Mouse (Mus musculus) heart, postnatal 14 days (tissue): ENCODE data around the gene Sarnp. TPM values are rescaled to one million over a fixed set of nuclear protein-coding genes. Genes with fewer than 3 reads are reported as not detected.
A peak's percentile ranks its signal among the peaks of the same experiment; 100 is the strongest.
"Not testable (repeated sequence)": the region's sequence is repeated elsewhere in the genome, so short reads cannot be mapped to it uniquely, and the experiment has no call there.

Experiments
- DNase-seq, 2 experiments: peaks; one replicate each; pipeline ENCODE4 v3.0.0; 2021 to 2022
- intact Hi-C: fragments of 180-260 bp; cut with DNase I; formaldehyde crosslinking; loops from one replicate; pipeline ENCODE4 v1.15.1; 2025
- total RNA-seq, 2 experiments: library from RNA; stranded (reverse); gene quantifications; 2 replicates each; pipeline ENCODE4 v1.2.3; 2021

The Sarnp gene
- total RNA-seq, 2 experiments from 2014 or later = 40.9 to 44.9 TPM

DNA sequence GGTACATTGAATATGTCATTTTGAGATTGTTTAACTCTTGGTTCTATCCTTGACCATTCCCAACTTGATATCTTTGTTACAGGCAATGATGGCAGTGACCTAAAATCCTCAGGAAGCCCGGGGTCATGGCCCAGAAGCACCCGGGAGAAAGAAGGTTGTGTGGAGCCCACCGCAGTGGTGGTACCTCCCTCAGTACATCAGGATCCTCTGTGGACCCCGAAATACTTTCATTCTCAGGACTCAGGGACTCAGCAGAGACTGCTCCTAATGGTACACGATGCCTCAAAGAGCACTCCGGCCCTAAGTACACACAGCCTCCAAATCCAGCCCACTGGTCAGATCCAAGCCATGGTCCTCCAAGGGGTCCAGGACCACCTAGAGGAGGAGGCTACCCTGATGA, 11.0 kb upstream of the Sarnp start:
- intact Hi-C loops = loop anchor here (2.0 kb wide), 1 partner anchor 15 kb away; the partner anchor contains the start of gene Ormdl2
- DNase-seq = no peak

DNA sequence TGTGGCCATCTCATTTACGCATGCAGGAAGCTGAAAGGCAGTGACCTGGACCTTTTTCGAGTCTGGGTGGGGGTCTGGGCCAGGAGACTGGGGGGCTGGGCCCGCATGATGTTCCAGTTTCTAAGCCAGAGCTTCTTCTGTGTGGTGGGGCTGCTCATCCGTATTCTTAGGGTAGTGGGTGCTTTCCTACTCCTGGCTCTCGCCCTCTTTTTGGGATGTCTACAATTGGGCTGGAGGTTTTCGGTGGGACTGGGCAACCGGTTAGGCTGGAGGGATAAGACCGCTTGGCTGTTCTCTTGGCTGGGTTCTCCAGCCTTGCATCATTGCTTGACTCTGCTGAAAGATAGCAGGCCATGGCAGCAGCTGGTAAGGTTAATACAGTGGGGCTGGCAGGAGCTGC, 10.1 kb upstream of the Sarnp start:
- intact Hi-C loops = loop anchor here (2.0 kb wide), 1 partner anchor 14 kb away; the partner anchor contains the start of gene Ormdl2
- DNase-seq = no peak

DNA sequence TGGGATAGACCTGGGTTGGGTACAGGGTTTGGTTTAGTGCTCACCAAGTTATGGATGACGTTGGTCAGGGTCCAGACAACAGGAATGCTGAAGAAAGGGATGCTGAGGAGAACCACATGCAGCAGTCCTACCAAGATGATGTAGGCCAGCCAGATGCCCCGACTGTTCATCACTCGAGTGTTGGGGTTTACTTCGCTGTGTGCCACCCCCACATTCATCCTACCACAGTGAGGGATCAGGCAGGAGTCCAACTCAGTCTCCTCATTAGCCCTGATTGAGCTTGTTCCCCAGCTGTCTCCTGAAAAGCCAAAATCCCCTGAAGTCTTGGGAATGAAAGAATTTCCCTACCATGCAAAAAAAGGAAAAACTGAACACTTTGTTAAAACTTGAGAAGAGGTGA, 3.1 kb downstream of the Sarnp start:
- intact Hi-C loops = loop anchor here (2.0 kb wide), 1 partner anchor 13 kb away; no protein-coding TSS in a partner anchor
- no peak for DNase-seq

DNA sequence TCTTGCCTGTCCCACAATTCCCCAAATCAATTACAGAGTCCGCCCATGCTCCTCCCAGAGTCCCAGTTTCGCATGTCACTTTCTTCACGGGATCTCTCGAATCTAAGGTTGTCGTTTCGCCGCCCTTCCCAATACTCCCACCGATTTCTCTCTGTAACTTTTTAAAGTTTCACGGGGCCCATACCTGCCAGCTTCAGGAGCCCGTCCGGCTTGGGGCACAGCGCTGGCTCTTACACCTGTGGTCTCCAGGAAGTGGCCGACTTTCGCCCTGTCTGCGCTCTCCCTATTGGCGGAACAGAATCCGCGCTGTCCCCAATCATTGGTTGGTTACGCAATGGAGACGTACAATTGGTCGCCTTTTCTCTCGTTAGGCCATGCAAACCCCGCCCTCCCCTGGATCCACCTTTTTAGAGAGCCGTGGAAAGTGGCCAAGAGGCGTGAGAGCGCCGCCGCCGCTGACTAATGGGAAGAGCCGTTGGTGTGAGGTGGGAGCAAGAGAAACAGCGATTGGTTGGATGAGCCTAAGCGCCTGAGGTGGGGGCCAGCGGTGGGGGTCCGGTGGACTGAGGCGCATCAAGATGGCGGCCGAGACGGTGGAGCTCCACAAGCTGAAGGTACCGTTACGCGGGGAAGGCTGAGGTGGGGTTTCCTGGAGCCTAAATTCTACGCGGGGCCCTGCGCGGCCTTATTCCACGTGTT, 4.4 kb downstream of the Sarnp start, which contains the start of gene Ormdl2:
Gene Ormdl2, minus strand, starts transcription at position 288 of the 699 bp plus-strand sequence.
- peak; percentile 98 to 99 for DNase-seq
- intact Hi-C loops = loop anchor here (2.0 kb wide), 1 partner anchor 15 kb away; no protein-coding TSS in a partner anchor

DNA sequence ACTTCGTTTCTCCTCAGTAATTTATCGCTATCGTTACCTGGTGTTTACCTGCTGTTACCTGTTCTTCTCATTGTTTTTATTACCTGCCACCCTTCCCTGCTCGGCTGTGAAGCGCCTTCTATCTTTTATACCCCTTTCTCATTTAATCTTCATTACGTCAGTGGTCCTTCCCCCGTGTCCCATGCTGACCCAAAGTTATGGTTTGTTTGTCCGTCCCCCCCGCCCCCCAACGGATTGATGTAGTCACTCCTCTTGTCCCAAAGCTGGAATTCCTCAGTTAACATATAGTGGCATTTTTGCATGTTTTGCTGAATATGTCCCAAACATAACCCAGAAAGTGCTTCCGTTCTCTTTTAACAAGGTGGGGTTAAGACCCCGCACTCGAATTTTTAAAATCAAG, 5.0 kb downstream of the Sarnp start:
- intact Hi-C loops = no loop called here
- no peak for DNase-seq

DNA sequence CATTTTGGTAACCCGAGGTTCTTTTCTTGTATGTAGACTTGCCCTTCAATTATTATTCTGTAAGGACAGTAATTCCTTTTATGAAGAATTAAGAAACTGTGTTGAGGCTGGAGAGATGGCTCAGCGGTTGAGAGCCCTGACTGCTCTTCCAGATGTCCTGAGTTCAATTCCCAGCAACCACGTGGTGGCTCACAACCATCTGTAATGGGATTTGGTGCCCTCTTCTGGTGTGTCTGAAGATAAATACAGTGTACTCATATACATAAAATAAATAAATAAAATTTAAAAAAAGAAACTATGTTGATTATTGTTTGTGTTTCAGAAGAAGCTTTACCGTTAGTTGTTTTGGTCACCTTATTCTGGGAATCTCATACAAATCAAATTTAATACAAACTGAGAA, 6.0 kb downstream of the Sarnp start:
- intact Hi-C loops, DNase-seq: not testable (repeated sequence)

DNA sequence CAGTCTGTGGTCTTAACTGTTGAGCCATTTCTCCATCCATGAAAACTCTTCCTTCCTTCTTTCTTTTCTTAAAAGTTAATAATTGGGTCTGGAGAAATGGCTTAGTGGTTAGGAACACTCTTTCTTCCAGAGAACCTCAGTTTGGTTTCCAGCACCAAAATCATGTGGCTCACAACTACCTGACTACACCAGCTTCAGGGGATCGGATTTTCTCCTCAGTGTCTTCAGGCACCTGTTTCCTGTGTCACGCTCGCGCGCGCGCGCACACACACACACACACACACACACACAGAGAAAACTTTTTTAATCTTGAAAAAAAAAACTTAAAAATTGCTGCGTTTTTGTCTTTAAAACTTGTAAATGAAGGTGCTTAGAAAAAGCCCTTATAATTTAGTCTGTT, 6.7 kb downstream of the Sarnp start:
- DNase-seq = no peak
- intact Hi-C loops = no loop called here

DNA sequence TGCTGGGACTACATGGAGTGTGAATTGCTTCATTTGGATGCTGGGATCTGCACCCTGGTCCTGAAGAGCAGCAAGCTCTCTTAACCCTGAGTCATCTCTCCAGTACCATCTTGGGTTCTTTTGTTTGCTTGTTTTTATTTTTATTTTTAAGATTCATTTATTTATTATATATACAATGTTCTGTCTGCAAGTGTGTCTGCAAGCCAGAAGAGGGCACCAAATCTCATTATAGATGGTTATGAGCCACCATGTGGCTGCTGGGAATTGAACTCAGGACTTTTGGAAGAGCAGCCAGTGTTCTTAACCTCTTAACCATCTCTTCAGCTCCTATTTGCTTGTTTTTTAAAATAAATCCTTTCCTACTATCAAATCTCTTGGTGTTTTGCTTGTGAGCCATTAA, 20.3 kb downstream of the Sarnp start:
- no peak for DNase-seq
- intact Hi-C loops = no loop called here

DNA sequence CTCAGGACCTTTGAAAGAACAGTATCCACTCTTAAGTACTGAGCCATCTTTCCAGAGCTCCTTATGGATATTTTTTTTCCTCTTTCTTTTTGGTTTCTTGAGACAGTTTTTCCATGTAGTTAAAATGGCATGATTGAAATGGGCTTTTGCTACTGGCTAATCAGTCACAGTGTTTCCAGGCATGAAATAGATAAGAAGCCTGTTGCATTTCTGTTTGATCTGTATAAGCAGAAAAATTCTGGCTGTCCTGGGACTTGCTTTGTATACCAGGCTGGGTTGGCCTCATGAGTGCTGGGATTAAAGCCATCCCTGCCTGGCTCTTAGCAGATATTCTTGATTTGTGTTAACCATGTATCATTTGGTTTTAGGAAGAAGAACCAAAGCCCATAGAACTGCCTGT, 22.3 kb downstream of the Sarnp start:
- DNase-seq = no peak
- intact Hi-C loops = no loop called here

DNA sequence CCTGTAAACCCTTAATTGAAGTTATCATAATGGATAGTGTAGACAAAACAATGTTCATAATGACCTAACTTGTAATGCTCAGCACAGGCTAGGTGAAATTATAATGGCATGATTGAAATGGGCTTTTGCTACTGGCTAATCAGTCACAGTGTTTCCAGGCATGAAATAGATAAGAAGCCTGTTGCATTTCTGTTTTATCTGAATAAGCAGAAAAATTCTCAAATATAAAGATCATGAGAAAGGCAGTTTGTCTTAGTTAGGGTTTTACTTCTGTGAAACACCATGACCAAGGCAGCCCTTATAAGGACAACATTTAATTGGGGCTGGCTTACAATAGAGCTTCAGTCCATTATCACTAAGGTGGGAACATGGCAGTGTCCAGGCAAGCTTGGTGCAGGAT, 23.5 kb downstream of the Sarnp start:
- DNase-seq = no peak
- intact Hi-C loops = no loop called here

DNA sequence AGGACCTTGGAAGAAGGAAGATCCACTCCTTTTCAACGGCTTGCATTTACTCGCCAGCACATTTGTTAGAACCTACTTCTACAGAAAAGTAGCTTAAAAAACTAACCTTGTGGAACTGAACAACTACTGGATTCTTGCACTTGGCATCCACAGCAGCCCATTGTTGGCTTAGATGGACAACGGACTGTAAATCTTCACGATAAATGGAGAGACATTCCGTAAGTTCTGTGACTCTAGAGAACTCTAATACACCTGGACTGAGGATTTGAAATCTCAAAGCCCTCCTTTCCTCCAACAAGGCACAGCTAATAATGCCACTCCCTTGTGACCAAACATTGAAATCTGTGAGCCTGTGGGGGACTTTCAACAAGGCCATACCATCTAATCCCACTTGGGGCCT, 26.1 kb downstream of the Sarnp start:
- DNase-seq = no peak

DNA sequence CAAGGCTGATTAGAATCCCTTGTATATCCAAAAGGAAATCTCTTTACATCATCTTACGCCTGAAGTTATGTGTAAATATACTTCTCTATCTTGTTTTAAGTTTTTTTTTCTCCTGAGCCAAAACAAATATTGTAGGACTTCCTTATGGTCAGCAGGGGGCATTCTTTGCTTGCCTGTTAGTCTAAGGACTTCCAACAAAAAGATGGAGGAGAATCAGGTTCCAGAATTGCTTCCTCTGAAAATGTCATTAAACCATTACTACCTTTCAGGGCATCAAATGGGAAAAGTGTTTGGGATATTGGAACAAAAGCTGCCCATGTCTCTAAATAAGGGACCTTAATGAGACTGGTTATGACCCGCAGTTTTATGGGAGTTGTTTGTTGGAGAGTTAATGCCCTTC, 28.4 kb downstream of the Sarnp start:
- intact Hi-C loops = loop anchor here (1.0 to 5.0 kb wide), 2 partner anchors 50 to 132 kb away; no protein-coding TSS in a partner anchor
- peak in 1 of 2 experiments; percentile 12 for DNase-seq

More for the DNA sequence above, 26.1 kb downstream of the Sarnp start:
- intact Hi-C loops = no loop called here

DNA sequence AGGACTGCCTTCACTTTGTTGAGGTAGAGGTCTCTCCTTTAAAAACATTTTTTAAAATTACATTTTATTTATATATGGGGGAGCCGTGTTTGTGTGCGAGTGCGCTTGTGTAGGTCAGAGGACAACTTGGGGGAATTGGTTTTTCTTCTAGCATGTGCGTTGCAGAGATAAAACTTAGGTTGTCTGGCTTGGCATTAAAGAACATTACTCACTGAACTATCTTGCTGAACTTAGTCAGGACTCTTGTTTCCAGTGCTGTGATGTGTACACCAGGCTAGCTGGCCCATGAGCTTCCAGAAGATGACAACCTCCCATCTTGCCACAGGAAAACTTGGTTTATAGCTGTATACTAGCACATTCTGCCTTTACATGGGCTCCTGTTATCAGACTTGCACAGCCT, 29.5 kb downstream of the Sarnp start:
- intact Hi-C loops = loop anchor here (5.0 kb wide), 1 partner anchor 131 kb away; no protein-coding TSS in a partner anchor

DNA sequence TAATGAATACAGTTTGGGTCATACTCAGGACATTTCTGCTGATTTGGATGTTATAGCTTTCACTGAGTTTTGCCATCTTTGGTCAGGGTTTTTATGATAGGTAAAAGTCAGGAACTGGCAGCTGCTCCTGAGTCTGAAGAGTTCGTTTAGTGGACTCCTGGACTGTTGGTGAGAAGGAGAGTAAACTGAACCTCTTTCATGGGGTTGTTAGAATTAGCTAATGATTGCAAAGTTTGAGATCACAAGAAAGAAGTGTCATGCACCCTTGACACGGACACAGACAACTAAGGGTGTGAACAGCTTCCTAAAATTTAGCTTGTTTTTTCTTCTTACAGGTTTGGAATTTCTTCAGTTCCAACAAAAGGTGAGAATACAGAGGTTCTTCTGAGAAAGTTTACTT, 31.3 kb downstream of the Sarnp start:
- DNase-seq = no peak
- intact Hi-C loops = loop anchor here (5.0 kb wide), 1 partner anchor 129 kb away; no protein-coding TSS in a partner anchor

More for the DNA sequence above, 29.5 kb downstream of the Sarnp start:
- no peak for DNase-seq

DNA sequence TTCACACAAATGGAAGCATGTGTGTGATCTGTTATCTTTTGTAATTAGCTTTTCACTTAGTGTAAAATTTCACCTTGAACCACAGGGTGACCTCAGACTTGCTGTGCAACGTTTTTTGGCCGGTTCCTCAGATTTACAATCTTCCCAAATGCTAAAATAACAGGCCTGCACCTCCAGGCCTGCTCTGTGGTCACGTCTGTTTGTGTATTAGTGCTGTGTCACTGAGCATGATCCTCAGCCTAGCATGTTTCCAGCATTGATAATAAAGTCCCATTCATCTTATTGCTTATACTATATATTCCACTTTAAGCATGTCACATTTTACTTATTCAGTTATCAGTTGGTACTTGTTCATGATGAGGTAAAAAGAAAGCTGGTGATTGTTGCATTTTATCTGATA, 33.2 kb downstream of the Sarnp start:
- intact Hi-C loops = no loop called here
- DNase-seq = no peak

DNA sequence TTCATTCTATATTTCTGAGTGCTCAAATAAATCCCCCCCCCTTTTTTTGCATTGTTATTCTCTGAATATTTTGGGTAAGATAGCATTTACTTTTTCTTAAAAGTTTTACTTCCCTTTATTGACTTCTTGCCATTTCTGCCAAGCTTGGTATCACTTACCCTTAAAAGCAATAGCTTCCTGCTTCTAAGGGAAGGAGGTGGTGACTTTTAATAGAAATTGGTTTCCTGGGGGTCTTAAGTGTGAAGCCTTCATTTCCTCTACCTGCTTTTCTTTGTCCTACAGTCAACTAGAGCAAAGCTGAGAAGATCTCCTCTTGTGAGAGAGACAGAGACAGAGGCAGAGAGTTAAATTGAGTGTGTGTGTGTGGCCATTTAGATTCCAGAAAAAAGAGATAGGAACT, 44.0 kb downstream of the Sarnp start:
- intact Hi-C loops = no loop called here

DNA sequence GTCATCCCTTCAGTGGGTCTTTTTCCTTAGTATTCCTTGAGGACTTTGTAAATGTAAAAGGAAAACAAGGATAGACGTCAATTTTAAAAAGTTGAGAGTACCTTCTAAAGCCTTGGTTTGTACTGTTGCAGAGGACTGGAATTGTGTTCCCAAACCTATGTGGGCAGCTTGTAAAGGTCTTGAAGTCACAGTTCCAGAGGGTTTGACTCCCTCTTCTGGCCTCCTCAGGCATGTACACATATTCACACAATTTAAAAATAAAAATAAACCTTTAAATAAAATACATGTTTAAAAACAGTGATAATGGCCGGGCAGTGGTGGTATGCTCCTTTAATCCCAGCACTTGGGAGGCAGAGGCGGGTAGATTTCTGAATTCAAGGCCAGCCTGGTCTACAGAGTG, 48.9 kb downstream of the Sarnp start:
- no peak for DNase-seq
- intact Hi-C loops = no loop called here

More for the DNA sequence above, 44.0 kb downstream of the Sarnp start:
- no peak for DNase-seq

DNA sequence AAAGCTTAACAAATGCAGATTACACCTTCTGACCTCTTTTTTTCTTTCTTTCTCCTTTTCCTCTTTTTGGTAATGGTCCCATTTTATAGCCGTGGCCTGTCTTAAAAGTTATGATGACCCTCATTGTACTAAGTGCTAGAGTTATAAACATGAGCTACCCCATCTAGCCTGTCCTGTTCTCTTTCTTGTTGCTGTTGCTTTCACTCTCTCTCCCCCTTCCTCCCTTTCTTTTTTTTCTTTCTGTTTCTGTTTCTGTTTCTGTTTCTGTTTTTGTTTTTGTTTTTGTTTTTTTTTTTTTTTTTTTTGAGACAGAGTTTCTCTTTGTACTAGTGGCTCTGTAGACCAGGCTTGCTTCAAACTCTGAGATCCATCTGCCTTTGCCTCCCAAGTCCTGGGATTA, 49.4 kb downstream of the Sarnp start:
- intact Hi-C loops = no loop called here
- no peak for DNase-seq

DNA sequence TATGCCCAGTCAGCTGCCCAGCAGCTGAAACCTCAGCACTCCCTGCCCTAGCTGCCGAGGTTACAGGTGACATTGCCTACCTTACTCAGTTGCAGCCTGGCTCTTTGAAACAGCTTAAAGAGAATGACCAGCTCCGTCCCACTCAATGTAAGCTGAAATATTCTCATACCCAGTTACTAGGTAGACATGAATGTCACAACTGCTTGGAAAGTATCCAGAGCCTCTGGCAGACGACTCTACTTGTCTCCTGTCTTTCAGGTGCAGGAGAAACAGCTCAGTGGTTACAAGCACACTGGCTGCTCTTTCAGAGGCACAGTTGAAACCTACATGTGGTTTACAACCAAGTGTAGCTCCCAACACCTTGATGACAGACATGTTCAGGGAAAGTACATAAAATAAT, 53.2 kb downstream of the Sarnp start:
- no peak for DNase-seq

DNA sequence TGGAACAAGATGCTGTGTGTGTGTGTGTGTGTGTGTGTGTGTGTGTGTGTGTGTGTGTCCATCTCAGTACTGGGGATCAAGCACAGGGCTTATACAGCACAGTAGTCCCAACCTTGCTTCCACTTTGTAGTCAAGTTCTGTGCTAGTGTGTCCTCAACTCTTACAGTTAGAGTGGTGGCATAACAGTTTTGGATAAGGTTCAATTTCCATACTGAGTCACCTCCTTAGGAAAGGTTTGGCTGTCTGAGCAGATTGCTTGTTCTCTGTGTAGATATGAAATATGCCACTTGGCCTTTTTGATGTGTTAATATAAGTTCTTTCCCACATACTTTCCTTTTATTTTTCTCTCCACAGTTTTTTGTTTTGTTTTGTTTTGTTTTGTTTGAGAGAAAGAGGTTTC, 61.2 kb downstream of the Sarnp start:
- DNase-seq = no peak
- intact Hi-C loops = no loop called here

More for the DNA sequence above, 53.2 kb downstream of the Sarnp start:
- intact Hi-C loops = no loop called here

DNA sequence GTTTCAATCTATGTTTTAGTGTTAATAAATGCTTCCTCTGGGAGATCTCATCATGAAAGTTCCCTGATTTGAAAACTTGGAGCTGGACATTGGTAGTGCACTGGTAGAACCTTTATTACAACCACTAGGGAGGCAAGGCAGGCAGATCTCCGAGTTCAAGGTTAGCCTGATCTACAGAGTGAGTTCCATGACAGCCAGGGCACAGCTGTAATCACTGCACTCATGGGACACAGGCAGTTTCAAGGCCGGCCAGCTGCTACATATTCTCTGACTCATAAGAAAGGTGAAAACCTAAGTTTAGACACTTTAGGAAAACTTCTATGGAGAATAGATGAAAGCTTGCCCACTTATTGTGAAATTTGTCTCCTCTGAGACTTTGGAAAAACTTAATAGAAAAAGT, 61.7 kb downstream of the Sarnp start:
- intact Hi-C loops = no loop called here
- no peak for DNase-seq

DNA sequence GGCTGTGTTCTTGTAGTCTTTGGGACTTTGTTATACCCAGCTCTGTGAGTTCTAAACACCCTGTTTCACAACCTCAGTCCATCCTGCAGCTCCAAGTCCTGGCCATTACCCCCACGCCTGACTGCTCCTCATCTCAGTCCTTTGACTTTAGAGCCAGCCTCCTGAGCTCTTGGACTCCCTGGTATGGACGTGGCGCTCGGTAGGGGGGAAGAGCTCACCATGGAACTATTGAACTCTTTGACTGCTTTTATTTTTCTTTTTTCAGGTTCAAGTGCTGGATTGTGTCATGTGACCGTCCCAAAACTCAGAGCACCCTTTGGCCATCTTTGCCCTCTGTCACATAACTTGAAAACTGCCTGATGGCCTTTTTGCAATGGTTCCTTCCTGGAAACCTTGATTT, 64.9 kb downstream of the Sarnp start:
- no peak for DNase-seq
- intact Hi-C loops = no loop called here
